Mouse (Mus musculus) fat pad, adult 2 months (tissue): Measurements from ENCODE around the gene Ttc7.

Experiments
- DNase-seq: peaks from one replicate; pipeline ENCODE4 v3.0.0-alpha.2; 2011; ENCODE audit warnings: low read depth, low spot score; ENCODE audit errors: extremely low read depth

The Ttc7 gene

GRCm38 (mm10) chr17:87403462-87403861 is 120.8 kb downstream of the Ttc7 start:
- DNase-seq: no peak

- no peak for DNase-seq
These were observed 122.9 kb downstream of the Ttc7 start for GRCm38 (mm10) chr17:87405576-87405975.

GRCm38 (mm10) chr17:87406646-87407045 is 124.0 kb downstream of the Ttc7 start:
- no peak for DNase-seq

- no peak for DNase-seq
These were observed 135.4 kb downstream of the Ttc7 start for GRCm38 (mm10) chr17:87418082-87418481.

- DNase-seq: no peak
These were observed 144.8 kb downstream of the Ttc7 start, which contains the start of gene Stpg4 for GRCm38 (mm10) chr17:87427511-87427910. Stpg4 (minus strand) TSS chr17:87427741.

GRCm38 (mm10) chr17:87429431-87429830 is 146.7 kb downstream of the Ttc7 start:
- no peak for DNase-seq
